Comparison of ENCODE assay signal across 15 mouse cellular contexts in the genomic region with DNA sequence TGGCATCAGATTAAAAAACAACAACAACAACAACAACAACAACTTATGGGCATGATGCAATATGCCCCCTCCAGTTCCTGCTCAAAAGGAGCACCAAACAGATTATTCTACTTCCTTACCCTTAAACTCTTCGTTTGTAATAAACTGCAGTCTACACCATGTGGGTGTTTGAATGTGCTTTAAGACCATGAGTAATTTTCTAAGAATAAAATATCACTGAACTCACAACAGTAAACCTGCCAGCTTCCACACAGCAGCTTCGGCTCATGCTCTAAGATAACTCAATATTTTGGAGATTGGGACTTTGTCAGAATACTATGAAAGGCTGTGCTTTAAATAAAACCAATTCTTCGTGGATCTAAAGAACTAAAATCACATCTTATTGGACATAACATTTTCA.
"Had no signal": no experiment of that assay in that cellular context is flagged by ENCODE, and none has a peak within 500 bp of the region (broad histone marks: within the 10 kb centered on the region; RNA-seq: fewer than 3 reads in every experiment).

No protein-coding gene starts in this region.

- H3K4me3 ChIP-seq: neural tube, embryonic 12.5 days; neural tube, embryonic 13.5 days; stomach, embryonic 15.5 days had no signal

- H3K9ac ChIP-seq: neural tube, embryonic 12.5 days; neural tube, embryonic 13.5 days; stomach, embryonic 15.5 days had no signal

- H3K4me2 ChIP-seq: neural tube, embryonic 12.5 days; neural tube, embryonic 13.5 days; stomach, embryonic 15.5 days had no signal

- H3K27ac ChIP-seq: neural tube, embryonic 12.5 days; neural tube, embryonic 13.5 days; stomach, embryonic 15.5 days; stomach, postnatal 0 days had no signal

- DNase-seq: right cerebral cortex, adult 18-20 months; right cerebral cortex, postnatal 14 days; right cerebral cortex, postnatal 25 days; right cerebral cortex, postnatal 4 days; spleen, adult 18-20 months; thymus, adult 18-20 months; thymus, adult 2 months; thymus, postnatal 14 days; thymus, postnatal 25 days; thymus, postnatal 36 days; thymus, postnatal 4 days had no signal

- H3K4me1 ChIP-seq: stomach, embryonic 15.5 days had no signal

- H3K9me3 ChIP-seq: neural tube, embryonic 12.5 days; neural tube, embryonic 13.5 days; stomach, embryonic 15.5 days had no signal

- H3K36me3 ChIP-seq: neural tube, embryonic 12.5 days; neural tube, embryonic 13.5 days; stomach, embryonic 15.5 days had no signal

- H3K27me3 ChIP-seq: neural tube, embryonic 12.5 days; neural tube, embryonic 13.5 days; stomach, embryonic 15.5 days had no signal
